Mouse (Mus musculus) kidney, adult 2 months (tissue): ENCODE measurements around the gene Atf6b.

Experiments used
- CTCF ChIP-seq: fragments of 200-500 bp; conservative IDR thresholded peaks from 2 replicates; pipeline ENCODE4 v1.5.1; 2011; ENCODE audit warnings: low read depth, mild to moderate bottlenecking, control low read depth, low read length, moderate library complexity, mixed read lengths; ENCODE audit not compliant: insufficient read depth, insufficient read length
- POLR2A ChIP-seq: fragments of 200-500 bp; IDR thresholded peaks from one replicate; pipeline ENCODE4 v1.6.1; 2011; ENCODE audit warnings: low read depth, low read length, control low read depth

DNA sequence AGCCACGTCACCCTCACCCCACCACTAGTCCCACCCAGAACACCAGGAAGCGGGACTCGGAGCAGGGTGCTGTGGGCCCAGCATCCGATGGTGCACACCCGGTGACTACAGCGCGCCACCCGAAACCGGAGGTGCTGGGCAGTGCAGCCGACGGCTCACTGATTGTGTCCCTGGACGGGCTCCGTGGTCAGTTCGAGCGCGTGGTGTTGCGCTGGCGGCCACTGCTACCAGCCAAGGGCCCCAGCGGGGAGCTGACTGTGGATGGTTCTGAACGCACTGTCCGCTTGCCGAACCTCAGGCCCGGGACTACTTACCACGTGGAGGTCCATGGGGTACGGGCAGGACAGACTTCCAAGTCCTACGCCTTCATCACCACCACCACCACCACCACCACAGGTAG, 33.2 kb downstream of the Atf6b start:
- TF ChIP-seq CTCF (no peak), POLR2A (no peak)
